Mouse (Mus musculus) erythroblast, embryonic 14.5 days (primary cell): ENCODE results near the gene E2f6.

Experiments used
- GATA1 ChIP-seq: IDR thresholded peaks from 2 replicates; pipeline ENCODE4 v1.6.1; 2012; ENCODE audit warnings: low read length, inconsistent platforms, mixed read lengths
- TAL1 ChIP-seq: IDR thresholded peaks from 3 replicates; pipeline ENCODE4 v1.6.1; 2012; ENCODE audit warnings: low read length, inconsistent platforms, mixed read lengths

DNA sequence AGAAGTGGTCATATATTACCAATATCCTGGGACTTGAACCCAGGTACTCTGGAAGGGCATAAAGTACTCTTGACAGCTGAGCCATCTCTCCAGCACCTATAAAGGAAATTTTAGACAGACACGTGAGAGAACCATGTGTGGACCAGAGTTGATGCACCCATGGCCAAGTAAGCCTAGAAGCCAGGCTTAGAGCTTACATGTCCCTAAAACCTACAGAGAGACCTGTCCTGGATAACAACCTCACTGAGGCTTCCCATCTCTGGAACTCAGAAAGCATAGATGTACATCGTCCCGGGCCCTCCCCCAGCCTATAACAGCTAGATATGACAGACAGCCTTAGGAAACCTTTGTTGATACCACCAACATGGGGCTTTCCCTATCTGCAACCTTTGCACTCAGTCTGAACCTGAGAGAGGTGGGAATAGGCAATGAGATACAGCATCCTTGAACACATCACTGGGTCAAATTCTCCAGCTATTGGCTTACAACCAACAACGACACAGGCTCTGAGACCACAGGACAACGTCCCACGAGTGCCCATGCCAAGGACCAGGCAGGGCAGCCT is 41.1 kb upstream of the E2f6 start:
- TF ChIP-seq GATA1 (no peak), TAL1 (no peak)
